In genomic region chr13:65278383-65279341, GRCm38 (mm10) we compare ENCODE assay signal across 8 mouse cellular contexts. TPM values are rescaled to one million over a fixed set of nuclear protein-coding genes. Genes with fewer than 3 reads are reported as not detected.
DNase-seq lines count a peak whose midpoint lies in the region; ATAC-seq lines count a peak whose summit lies in the region.

Gene Zfp369, plus strand, starts transcription at chr13:65278814.

- intact Hi-C loops in gastrocnemius, postnatal 14 days (cut with DNase I; ENCODE audit: low total_unique reads), result loop anchor here (5.0 kb wide), 1 partner anchor 36 kb away; no protein-coding TSS in a partner anchor
- intact Hi-C loops in left cerebral cortex, postnatal 10 days (cut with DNase I), result loop anchor here (2.0 kb wide), 1 partner anchor 38 kb away; no protein-coding TSS in a partner anchor

- DNase-seq in adrenal gland, adult (ENCODE audit: inconsistent age in 2 of 2, low spot score in 1 of 2), result peak; percentile 95 to 98
- peak; percentile 92 for DNase-seq in embryo, embryonic 10.5 days (ENCODE audit: low spot score)
- DNase-seq in gastrocnemius, postnatal 14 days, result peak; percentile 95
- peak; percentile 94 to 96 for DNase-seq in left cerebral cortex, postnatal 10 days (ENCODE audit: extremely low spot score in 1 of 2, low spot score in 2 of 2)
- peak; percentile 96 for DNase-seq in right cerebral cortex, postnatal 25 days
- DNase-seq in urinary bladder, postnatal 4 days (ENCODE audit: low spot score in 2 of 2), result peak; percentile 90 to 94

- ATAC-seq in inflammation-experienced regulatory T-cells, adult 6 months, result peak; percentile 93
- peak; percentile 98 for ATAC-seq in megakaryocyte-erythroid progenitor cell, adult 5-6 weeks (replicated peaks; ENCODE audit: low FRiP score, low TSS enrichment, poor library complexity, severe bottlenecking)

RNA-seq across cellular contexts. Expression of gene Zfp369, which starts in this region (rescaled TPM):
- 10 to 100 TPM in 1 of 2 experiments, 1 to 10 TPM in 1; 9.2 to 10.3 TPM for total RNA-seq in gastrocnemius, postnatal 14 days (2021)
- polyA plus RNA-seq in inflammation-experienced regulatory T-cells, adult 6 months (2017; shearing (Covaris generic)), result 10 to 100 TPM in 2 of 3 experiments, 1 to 10 TPM in 1; 8.7 to 18.9 (median 18.0) TPM
- total RNA-seq in left cerebral cortex, postnatal 10 days (2021), result 10 to 100 TPM; 62.5 to 64.7 TPM
- 51.4 and 57.7 TPM in 2 replicates for total RNA-seq in megakaryocyte-erythroid progenitor cell, adult 5-6 weeks (2014; fragmentation: Nextera tagmentation)
- total RNA-seq in megakaryocyte-erythroid progenitor cell, adult 5-6 weeks (2017), result 50.6 and 60.0 TPM in 2 replicates

Comparison
In these comparisons a context has a peak if more than half of its experiments do, and no peak if none do; other contexts are left out.
1. Peak in every context shown above with its lines: DNase-seq and ATAC-seq.
2. RNA of gene Zfp369 (total RNA-seq): 62.5 to 64.7 TPM in left cerebral cortex, postnatal 10 days and 50.6 to 60.0 TPM in megakaryocyte-erythroid progenitor cell, adult 5-6 weeks; 9.2 to 10.3 TPM in gastrocnemius, postnatal 14 days; every median in the first group is over 4 times any median in the second.